7 mouse cellular contexts compared by ENCODE assay signal in genomic region chr11:120795756-120796613, GRCm38 (mm10). TPM values are rescaled to one million over a fixed set of nuclear protein-coding genes. Genes with fewer than 3 reads are reported as not detected.
DNase-seq lines count a peak whose midpoint lies in the region; ATAC-seq lines count a peak whose summit lies in the region.

TSS of gene Dus1l (minus strand) at chr11:120796403.

- peak within 1 kb of the TSS; percentile 97 for H3K4me3 ChIP-seq in intestine, embryonic 16.5 days (ENCODE audit: low read length)
- peak within 1 kb of the TSS; percentile 98 for H3K4me3 ChIP-seq in midbrain, embryonic 11.5 days (ENCODE audit: low read depth, low read length)

- peak within 1 kb of the TSS; percentile 95 for H3K4me2 ChIP-seq in intestine, embryonic 16.5 days (ENCODE audit: low read depth, low read length)
- H3K4me2 ChIP-seq in midbrain, embryonic 11.5 days, result peak within 1 kb of the TSS; percentile 97

- no peaks in the 10 kb centered on the region for H3K27me3 ChIP-seq in intestine, embryonic 16.5 days (replicated peaks; ENCODE audit: control insufficient read depth, insufficient read depth, low read length)
- no peaks in the 10 kb centered on the region for H3K27me3 ChIP-seq in midbrain, embryonic 11.5 days (ENCODE audit: control insufficient read depth, insufficient read depth, low read length)

- peak within 1 kb of the TSS; percentile 97 for H3K9ac ChIP-seq in intestine, embryonic 16.5 days (ENCODE audit: low read depth, low read length)
- peak within 1 kb of the TSS; percentile 94 for H3K9ac ChIP-seq in midbrain, embryonic 11.5 days (ENCODE audit: low read length)

- DNase-seq in adrenal gland, adult 2 months, result peak; percentile 97
- peak; percentile 97 for DNase-seq in embryo, embryonic 11.5 days (ENCODE audit: low read depth, low spot score)
- DNase-seq in gastrocnemius, postnatal 4 days (ENCODE audit: low spot score in 2 of 2), result peak; percentile 94 to 95
- DNase-seq in left cerebral cortex, postnatal 36 days (ENCODE audit: low spot score in 2 of 2), result peak; percentile 97 to 98
- peak; percentile 100 for DNase-seq in midbrain, embryonic 11.5 days (ENCODE audit: low spot score, missing footprints)
- peak; percentile 95 for DNase-seq in skeletal muscle tissue, adult 2 months (ENCODE audit: low read depth, low spot score)

- H3K4me1 ChIP-seq in intestine, embryonic 16.5 days (ENCODE audit: control insufficient read depth, insufficient read depth, low read length), result peaks cover 19% of the 10 kb centered on the region
- H3K4me1 ChIP-seq in midbrain, embryonic 11.5 days (ENCODE audit: control insufficient read depth, insufficient read depth, low read length), result peaks cover 10% of the 10 kb centered on the region

- peak within 1 kb of the TSS; percentile 74 for H3K27ac ChIP-seq in intestine, embryonic 16.5 days (ENCODE audit: low read length)
- peak within 1 kb of the TSS; percentile 51 for H3K27ac ChIP-seq in midbrain, embryonic 11.5 days (ENCODE audit: low read depth, low read length)

- H3K36me3 ChIP-seq in intestine, embryonic 16.5 days (ENCODE audit: control insufficient read depth, insufficient read depth, low read length), result peaks cover 12% of the 10 kb centered on the region; the same call in 1 of the 2 replicates
- H3K36me3 ChIP-seq in midbrain, embryonic 11.5 days (ENCODE audit: control insufficient read depth, insufficient read depth, low read length), result peaks cover 13% of the 10 kb centered on the region; the same call in 1 of the 2 replicates

- peak; percentile 89 for ATAC-seq in intestine, embryonic 16.5 days
- peak; percentile 90 for ATAC-seq in midbrain, embryonic 11.5 days (ENCODE audit: low FRiP score)

- H3K9me3 ChIP-seq in intestine, embryonic 16.5 days (ENCODE audit: control insufficient read depth, low read length), result no peaks in the 10 kb centered on the region
- no peaks in the 10 kb centered on the region for H3K9me3 ChIP-seq in midbrain, embryonic 11.5 days (ENCODE audit: control insufficient read depth, low read length)

- intact Hi-C loops in left cerebral cortex, postnatal 36 days (cut with DNase I), result no loop called here

- WGBS in intestine, embryonic 16.5 days, result 1% methylated on average over 59 of the region's 59 CpGs
- WGBS in midbrain, embryonic 11.5 days, result 3% methylated on average over 59 of the region's 59 CpGs

RNA-seq across cellular contexts. Expression of gene Dus1l, which starts in this region (rescaled TPM):
- 10 to 100 TPM; 56.0 to 62.0 TPM for total RNA-seq in adrenal gland, adult 2 months (2021)
- 43.8 and 53.7 TPM in 2 replicates for polyA plus RNA-seq in adrenal gland, adult 2 months (2012; rRNA removed)
- 10 to 100 TPM; 37.8 TPM for total RNA-seq in gastrocnemius, postnatal 4 days (2021)
- 78.6 and 82.0 TPM in 2 replicates for polyA plus RNA-seq in intestine, embryonic 16.5 days (2015; fragmentation: Nextera tagmentation; extraction: Ambion mirVana)
- total RNA-seq in left cerebral cortex, postnatal 36 days (2021), result 10 to 100 TPM; 39.4 to 42.4 TPM
- polyA plus RNA-seq in midbrain, embryonic 11.5 days (2014; fragmentation: Nextera tagmentation; extraction: Ambion mirVana), result 73.6 and 76.9 TPM in 2 replicates

Comparison
In these comparisons a context has a peak if more than half of its experiments do, and no peak if none do; other contexts are left out.
1. Peak in every context shown above with its lines: DNase-seq, ATAC-seq, H3K4me3 ChIP-seq and H3K27ac ChIP-seq.